Mouse (Mus musculus): Measurements from ENCODE around the gene Fgf14. TPM values are rescaled to one million over a fixed set of nuclear protein-coding genes. Genes with fewer than 3 reads are reported as not detected.
"Not testable (repeated sequence)": the region's sequence is repeated elsewhere in the genome, so short reads cannot be mapped to it uniquely, and the experiment has no call there.

The Fgf14 gene
- polyA plus RNA-seq, 1 experiment from 2014 or later: 1.1 TPM

GRCm38 (mm10) chr14:124605031-124605743, 71.7 kb downstream of the Fgf14 start:
- WGBS: 84% methylated on average over 1 of the region's 1 CpGs
- Histone ChIP-seq H3K9ac (no peak overlapping the region), H3K4me2 (no peak overlapping the region), H3K27me3 (no peaks in the 10 kb centered on the region), H3K4me1 (no peaks in the 10 kb centered on the region), H3K4me3 (no peak overlapping the region), H3K9me3 (no peaks in the 10 kb centered on the region), H3K36me3 (no peaks in the 10 kb centered on the region), H3K27ac (no peak overlapping the region)
- no peak for ATAC-seq (ENCODE audit: insufficient number of reproducible peaks, insufficient read depth, low FRiP score, low TSS enrichment, low read depth)

GRCm38 (mm10) chr14:124576571-124576970, 100.4 kb downstream of the Fgf14 start:
- no peak overlapping the region for H3K27ac ChIP-seq
- H3K9ac ChIP-seq: no peak overlapping the region
- no peak for ATAC-seq (ENCODE audit: insufficient number of reproducible peaks, insufficient read depth, low FRiP score, low TSS enrichment, low read depth)
- H3K36me3 ChIP-seq: no peaks in the 10 kb centered on the region
- 60% methylated on average over 1 of the region's 1 CpGs for WGBS
- H3K27me3 ChIP-seq: no peaks in the 10 kb centered on the region
- H3K4me1 ChIP-seq: no peaks in the 10 kb centered on the region
- no peaks in the 10 kb centered on the region for H3K9me3 ChIP-seq
- no peak overlapping the region for H3K4me2 ChIP-seq
- H3K4me3 ChIP-seq: no peak overlapping the region

- ATAC-seq (ENCODE audit: insufficient number of reproducible peaks, insufficient read depth, low FRiP score, low TSS enrichment, low read depth): no peak
- Histone ChIP-seq H3K4me3 (no peak overlapping the region), H3K4me1 (no peaks in the 10 kb centered on the region), H3K9me3 (no peaks in the 10 kb centered on the region), H3K9ac (no peak overlapping the region), H3K36me3 (no peaks in the 10 kb centered on the region), H3K4me2 (no peak overlapping the region), H3K27me3 (no peaks in the 10 kb centered on the region), H3K27ac (no peak overlapping the region)
- WGBS: 68% methylated on average over 1 of the region's 1 CpGs
Observed at GRCm38 (mm10) chr14:124575130-124575885, 101.6 kb downstream of the Fgf14 start.

- no peak overlapping the region for H3K4me2 ChIP-seq
- H3K27ac ChIP-seq: no peak overlapping the region
- no peaks in the 10 kb centered on the region for H3K36me3 ChIP-seq
- ATAC-seq (ENCODE audit: insufficient number of reproducible peaks, insufficient read depth, low FRiP score, low TSS enrichment, low read depth): no peak
- H3K9me3 ChIP-seq: no peaks in the 10 kb centered on the region
- no peaks in the 10 kb centered on the region for H3K4me1 ChIP-seq
- WGBS: 94% methylated on average over 1 of the region's 1 CpGs
- no peak overlapping the region for H3K9ac ChIP-seq
- no peak overlapping the region for H3K4me3 ChIP-seq
- H3K27me3 ChIP-seq: no peaks in the 10 kb centered on the region
Observed at GRCm38 (mm10) chr14:124566445-124566844, 110.5 kb downstream of the Fgf14 start.

- no peaks in the 10 kb centered on the region for H3K9me3 ChIP-seq
Observed at GRCm38 (mm10) chr14:124561544-124561943, 115.4 kb downstream of the Fgf14 start.

GRCm38 (mm10) chr14:124536106-124536505, 140.8 kb downstream of the Fgf14 start:
- no peak for ATAC-seq (ENCODE audit: insufficient number of reproducible peaks, insufficient read depth, low FRiP score, low TSS enrichment, low read depth)
- 63% methylated on average over 3 of the region's 3 CpGs for WGBS

More at GRCm38 (mm10) chr14:124561544-124561943, 115.4 kb downstream of the Fgf14 start:
- no peak overlapping the region for H3K4me2 ChIP-seq
- H3K4me1 ChIP-seq: no peaks in the 10 kb centered on the region
- H3K27me3 ChIP-seq: no peaks in the 10 kb centered on the region
- H3K4me3 ChIP-seq: no peak overlapping the region
- no peak overlapping the region for H3K9ac ChIP-seq
- no peak for ATAC-seq (ENCODE audit: insufficient number of reproducible peaks, insufficient read depth, low FRiP score, low TSS enrichment, low read depth)
- H3K36me3 ChIP-seq: no peaks in the 10 kb centered on the region
- WGBS: 77% methylated on average over 4 of the region's 4 CpGs
- H3K27ac ChIP-seq: no peak overlapping the region

GRCm38 (mm10) chr14:124535376-124535775, 141.6 kb downstream of the Fgf14 start:
- not testable (repeated sequence) for H3K4me2 ChIP-seq; ATAC-seq (ENCODE audit: insufficient number of reproducible peaks, insufficient read depth, low FRiP score, low TSS enrichment, low read depth); H3K27me3 ChIP-seq; H3K36me3 ChIP-seq; H3K4me3 ChIP-seq; H3K27ac ChIP-seq; H3K9me3 ChIP-seq; H3K9ac ChIP-seq; H3K4me1 ChIP-seq
- 60% methylated on average over 2 of the region's 2 CpGs for WGBS

More at GRCm38 (mm10) chr14:124536106-124536505, 140.8 kb downstream of the Fgf14 start:
- H3K4me2 ChIP-seq: no peak overlapping the region
- no peaks in the 10 kb centered on the region for H3K9me3 ChIP-seq
- H3K4me3 ChIP-seq: no peak overlapping the region
- no peaks in the 10 kb centered on the region for H3K36me3 ChIP-seq
- no peaks in the 10 kb centered on the region for H3K27me3 ChIP-seq
- no peak overlapping the region for H3K9ac ChIP-seq
- no peaks in the 10 kb centered on the region for H3K4me1 ChIP-seq
- no peak overlapping the region for H3K27ac ChIP-seq

GRCm38 (mm10) chr14:124532051-124532450, 144.9 kb downstream of the Fgf14 start:
- WGBS: 65% methylated on average over 1 of the region's 1 CpGs
- ATAC-seq (ENCODE audit: insufficient number of reproducible peaks, insufficient read depth, low FRiP score, low TSS enrichment, low read depth): no peak

GRCm38 (mm10) chr14:124512009-124512408, 164.9 kb downstream of the Fgf14 start:
- ATAC-seq (ENCODE audit: insufficient number of reproducible peaks, insufficient read depth, low FRiP score, low TSS enrichment, low read depth): no peak
- no peak overlapping the region for H3K9ac ChIP-seq
- no peaks in the 10 kb centered on the region for H3K4me1 ChIP-seq
- H3K4me3 ChIP-seq: no peak overlapping the region
- WGBS: 67% methylated on average over 1 of the region's 1 CpGs
- H3K9me3 ChIP-seq: no peaks in the 10 kb centered on the region
- no peak overlapping the region for H3K4me2 ChIP-seq
- no peak overlapping the region for H3K27ac ChIP-seq
- H3K27me3 ChIP-seq: no peaks in the 10 kb centered on the region
- H3K36me3 ChIP-seq: no peaks in the 10 kb centered on the region

More at GRCm38 (mm10) chr14:124532051-124532450, 144.9 kb downstream of the Fgf14 start:
- Histone ChIP-seq H3K9me3 (no peaks in the 10 kb centered on the region), H3K36me3 (no peaks in the 10 kb centered on the region), H3K4me3 (no peak overlapping the region), H3K4me1 (no peaks in the 10 kb centered on the region), H3K27me3 (no peaks in the 10 kb centered on the region), H3K27ac (no peak overlapping the region), H3K9ac (no peak overlapping the region), H3K4me2 (no peak overlapping the region)

GRCm38 (mm10) chr14:124488971-124489370, 188.0 kb downstream of the Fgf14 start:
- H3K4me1 ChIP-seq: no peaks in the 10 kb centered on the region

GRCm38 (mm10) chr14:124485261-124485660, 191.7 kb downstream of the Fgf14 start:
- Histone ChIP-seq H3K27ac (no peak overlapping the region), H3K4me1 (no peaks in the 10 kb centered on the region), H3K4me2 (no peak overlapping the region), H3K4me3 (no peak overlapping the region), H3K27me3 (no peaks in the 10 kb centered on the region), H3K9me3 (no peaks in the 10 kb centered on the region), H3K36me3 (no peaks in the 10 kb centered on the region), H3K9ac (no peak overlapping the region)
- 78% methylated on average over 1 of the region's 1 CpGs for WGBS
- ATAC-seq (ENCODE audit: insufficient number of reproducible peaks, insufficient read depth, low FRiP score, low TSS enrichment, low read depth): no peak

More at GRCm38 (mm10) chr14:124488971-124489370, 188.0 kb downstream of the Fgf14 start:
- Histone ChIP-seq H3K9ac (no peak overlapping the region), H3K9me3 (no peaks in the 10 kb centered on the region), H3K4me3 (no peak overlapping the region), H3K27ac (no peak overlapping the region), H3K27me3 (no peaks in the 10 kb centered on the region), H3K4me2 (no peak overlapping the region), H3K36me3 (no peaks in the 10 kb centered on the region)
- no peak for ATAC-seq (ENCODE audit: insufficient number of reproducible peaks, insufficient read depth, low FRiP score, low TSS enrichment, low read depth)
- 79% methylated on average over 1 of the region's 1 CpGs for WGBS
